8 mouse cellular contexts compared by ENCODE assay signal in genomic region chr4:141425484-141426479, GRCm38 (mm10). TPM values are rescaled to one million over a fixed set of nuclear protein-coding genes. Genes with fewer than 3 reads are reported as not detected.
DNase-seq lines count a peak whose midpoint lies in the region; ATAC-seq and TF ChIP-seq lines count a peak whose summit lies in the region.

No protein-coding gene starts in this region.

- peaks cover 23% of the 10 kb centered on the region for H3K27me3 ChIP-seq in E14TG2a.4 (ENCODE audit: insufficient read depth, low read length)
- H3K27me3 ChIP-seq in forebrain, embryonic 16.5 days (replicated peaks; ENCODE audit: control insufficient read depth, insufficient read depth, low read length): no peaks in the 10 kb centered on the region
- peaks cover 65% of the 10 kb centered on the region for H3K27me3 ChIP-seq in hindbrain, embryonic 10.5 days (ENCODE audit: insufficient read depth, poor library complexity, severe bottlenecking)
- peaks cover 19% of the 10 kb centered on the region; the same call in 1 of the 2 replicates for H3K27me3 ChIP-seq in liver, postnatal 0 days (ENCODE audit: insufficient read depth, low read length)

- peak overlapping the region; percentile 63 for H3K9ac ChIP-seq in forebrain, embryonic 16.5 days (replicated peaks; ENCODE audit: low read depth, low read length)
- H3K9ac ChIP-seq in liver, postnatal 0 days (replicated peaks): 0 out of 2 replicates have a peak overlapping the region, but pooled peaks have one; percentile 16

- TF ChIP-seq EP300 in liver, postnatal 0 days (IDR thresholded peaks at IDR 0.05; ENCODE audit: low read depth): no peak

- H3K4me2 ChIP-seq in forebrain, embryonic 16.5 days (ENCODE audit: low read length): peak overlapping the region; percentile 83
- H3K4me2 ChIP-seq in liver, postnatal 0 days (ENCODE audit: low read depth, low read length): peak overlapping the region; percentile 53

- peak overlapping the region; percentile 68 for H3K4me3 ChIP-seq in E14TG2a.4 (replicated peaks; ENCODE audit: low read length)
- peak overlapping the region; percentile 51 for H3K4me3 ChIP-seq in brown adipose tissue, adult 24 weeks (ENCODE audit: insufficient read depth, low read depth, low read length)
- peak overlapping the region; percentile 52 for H3K4me3 ChIP-seq in forebrain, embryonic 16.5 days (replicated peaks; ENCODE audit: low read length)
- H3K4me3 ChIP-seq in hindbrain, embryonic 10.5 days: peak overlapping the region; percentile 48
- H3K4me3 ChIP-seq in liver, postnatal 0 days (ENCODE audit: low read depth, low read length): peak overlapping the region; percentile 11; the same call in 1 of the 2 replicates

- ATAC-seq in forebrain, embryonic 16.5 days: peak; percentile 98
- peak; percentile 36; the same call in 1 of the 2 replicates for ATAC-seq in liver, postnatal 0 days

- no peak for TF ChIP-seq CTCF in E14TG2a.4 (conservative IDR thresholded peaks at IDR 0.05; ENCODE audit: low read length)
- TF ChIP-seq CTCF in liver, postnatal 0 days (IDR thresholded peaks at IDR 0.05; ENCODE audit: low read depth): no peak

- 5% methylated on average over 32 of the region's 36 CpGs for WGBS in forebrain, embryonic 16.5 days
- WGBS in hindbrain, embryonic 10.5 days: 4% methylated on average over 36 of the region's 36 CpGs
- WGBS in liver, postnatal 0 days (ENCODE audit: insufficient replicate concordance): 7% methylated on average over 32 of the region's 36 CpGs

- H3K27ac ChIP-seq in brown adipose tissue, adult 24 weeks (replicated peaks; ENCODE audit: low read depth, low read length): peak overlapping the region; percentile 23; the same call in 1 of the 2 replicates
- no peak overlapping the region for H3K27ac ChIP-seq in forebrain, embryonic 16.5 days (ENCODE audit: low read length)
- peak overlapping the region; percentile 25; the same call in 1 of the 2 replicates for H3K27ac ChIP-seq in hindbrain, embryonic 10.5 days
- no peak overlapping the region for H3K27ac ChIP-seq in liver, postnatal 0 days (ENCODE audit: low read depth)

- no peaks in the 10 kb centered on the region for H3K9me3 ChIP-seq in E14TG2a.4 (ENCODE audit: low read length)
- H3K9me3 ChIP-seq in forebrain, embryonic 16.5 days (ENCODE audit: control insufficient read depth, low read length): no peaks in the 10 kb centered on the region
- no peaks in the 10 kb centered on the region for H3K9me3 ChIP-seq in hindbrain, embryonic 10.5 days
- no peaks in the 10 kb centered on the region for H3K9me3 ChIP-seq in liver, postnatal 0 days (ENCODE audit: low read length)

- DNase-seq in hindbrain, embryonic 10.5 days (ENCODE audit: low spot score): peak; percentile 17
- peak; percentile 59 to 61 for DNase-seq in layer of hippocampus, adult 8-10 months (ENCODE audit: low spot score in 2 of 2)
- DNase-seq in liver, postnatal 0 days: no peak
- peak; percentile 18 for DNase-seq in retina, embryonic 14.5 days (ENCODE audit: low spot score)
- no peak for DNase-seq in ovary, adult 18-20 months (ENCODE audit: low spot score)

- no peaks in the 10 kb centered on the region for H3K36me3 ChIP-seq in E14TG2a.4 (ENCODE audit: insufficient read depth, low read length)
- no peaks in the 10 kb centered on the region for H3K36me3 ChIP-seq in forebrain, embryonic 16.5 days (ENCODE audit: control insufficient read depth, insufficient read depth)
- H3K36me3 ChIP-seq in hindbrain, embryonic 10.5 days: no peaks in the 10 kb centered on the region
- no peaks in the 10 kb centered on the region for H3K36me3 ChIP-seq in liver, postnatal 0 days (replicated peaks; ENCODE audit: insufficient read depth, low read length)

- peaks cover 44% of the 10 kb centered on the region for H3K4me1 ChIP-seq in E14TG2a.4 (replicated peaks; ENCODE audit: low read depth, low read length)
- no peaks in the 10 kb centered on the region; the same call in 1 of the 2 replicates for H3K4me1 ChIP-seq in brown adipose tissue, adult 24 weeks (ENCODE audit: control insufficient read depth, insufficient read depth, insufficient read length, low read length)
- peaks cover 12% of the 10 kb centered on the region for H3K4me1 ChIP-seq in forebrain, embryonic 16.5 days (replicated peaks; ENCODE audit: control insufficient read depth, insufficient read depth, low read length)
- peaks cover 33% of the 10 kb centered on the region for H3K4me1 ChIP-seq in hindbrain, embryonic 10.5 days (replicated peaks)
- H3K4me1 ChIP-seq in liver, postnatal 0 days (ENCODE audit: insufficient read depth): peaks cover 5% of the 10 kb centered on the region

RNA-seq across cellular contexts. Expression of gene Hspb7, which starts 5.2 kb away (rescaled TPM):
- polyA plus RNA-seq in brown adipose tissue, adult 24 weeks (2012; ENCODE audit: insufficient read depth, insufficient read length, missing spikeins): 3.5 and 3.8 TPM in 2 replicates
- polyA plus RNA-seq in forebrain, embryonic 16.5 days (2015; fragmentation: Nextera tagmentation; extraction: Ambion mirVana): not detected in 2 replicates
- not detected in 2 replicates for polyA plus RNA-seq in hindbrain, embryonic 10.5 days (2016; fragmentation: Nextera tagmentation; extraction: Ambion mirVana)
- total RNA-seq in layer of hippocampus, adult 8-10 months (2022): under 1 TPM in 1 of 4 experiments, not detected in 3; 0.33 TPM
- polyA plus RNA-seq in liver, postnatal 0 days (2015; fragmentation: Nextera tagmentation; extraction: Ambion mirVana): 0.04 and 0.49 TPM in 2 replicates

RNA-seq across cellular contexts. Expression of gene Clcnkb, which starts 10.0 kb away (rescaled TPM):
- polyA plus RNA-seq in brown adipose tissue, adult 24 weeks (2012; ENCODE audit: insufficient read depth, insufficient read length, missing spikeins): not detected in 2 replicates
- 0.10 TPM in 1 of 2 replicates, not detected in the other for polyA plus RNA-seq in forebrain, embryonic 16.5 days (2015; fragmentation: Nextera tagmentation; extraction: Ambion mirVana)
- 0.11 TPM in 1 of 2 replicates, not detected in the other for polyA plus RNA-seq in hindbrain, embryonic 10.5 days (2016; fragmentation: Nextera tagmentation; extraction: Ambion mirVana)
- not detected for total RNA-seq in layer of hippocampus, adult 8-10 months (2022)
- polyA plus RNA-seq in liver, postnatal 0 days (2015; fragmentation: Nextera tagmentation; extraction: Ambion mirVana): not detected in 2 replicates

RNA-seq across cellular contexts. Expression of gene Srarp, which starts 10.1 kb away (rescaled TPM):
- not detected in 2 replicates for polyA plus RNA-seq in brown adipose tissue, adult 24 weeks (2012; ENCODE audit: insufficient read depth, insufficient read length, missing spikeins)
- not detected in 2 replicates for polyA plus RNA-seq in forebrain, embryonic 16.5 days (2015; fragmentation: Nextera tagmentation; extraction: Ambion mirVana)
- not detected in 2 replicates for polyA plus RNA-seq in hindbrain, embryonic 10.5 days (2016; fragmentation: Nextera tagmentation; extraction: Ambion mirVana)
- total RNA-seq in layer of hippocampus, adult 8-10 months (2022): 1 to 10 TPM; 3.4 to 4.9 (median 3.6) TPM
- polyA plus RNA-seq in liver, postnatal 0 days (2015; fragmentation: Nextera tagmentation; extraction: Ambion mirVana): not detected in 2 replicates

RNA-seq across cellular contexts. Expression of gene Zbtb17, which starts 18.7 kb away (rescaled TPM):
- polyA plus RNA-seq in brown adipose tissue, adult 24 weeks (2012; ENCODE audit: insufficient read depth, insufficient read length, missing spikeins): 5.1 and 7.9 TPM in 2 replicates
- 62.0 and 64.2 TPM in 2 replicates for polyA plus RNA-seq in forebrain, embryonic 16.5 days (2015; fragmentation: Nextera tagmentation; extraction: Ambion mirVana)
- polyA plus RNA-seq in hindbrain, embryonic 10.5 days (2016; fragmentation: Nextera tagmentation; extraction: Ambion mirVana): 52.6 and 60.8 TPM in 2 replicates
- total RNA-seq in layer of hippocampus, adult 8-10 months (2022): 10 to 100 TPM; 27.6 to 35.4 (median 30.4) TPM
- 4.6 and 5.5 TPM in 2 replicates for polyA plus RNA-seq in liver, postnatal 0 days (2015; fragmentation: Nextera tagmentation; extraction: Ambion mirVana)

RNA-seq across cellular contexts. Expression of gene Clcnka, which starts 27.3 kb away (rescaled TPM):
- not detected in 2 replicates for polyA plus RNA-seq in brown adipose tissue, adult 24 weeks (2012; ENCODE audit: insufficient read depth, insufficient read length, missing spikeins)
- not detected in 2 replicates for polyA plus RNA-seq in forebrain, embryonic 16.5 days (2015; fragmentation: Nextera tagmentation; extraction: Ambion mirVana)
- polyA plus RNA-seq in hindbrain, embryonic 10.5 days (2016; fragmentation: Nextera tagmentation; extraction: Ambion mirVana): 0.31 and 0.33 TPM in 2 replicates
- not detected for total RNA-seq in layer of hippocampus, adult 8-10 months (2022)
- not detected in 2 replicates for polyA plus RNA-seq in liver, postnatal 0 days (2015; fragmentation: Nextera tagmentation; extraction: Ambion mirVana)

Comparison
In these comparisons a context has a peak if more than half of its experiments do, and no peak if none do; other contexts are left out.
1. H3K4me3 ChIP-seq: peak in every context shown above with its lines; median percentile 68 in E14TG2a.4; 52 in forebrain, embryonic 16.5 days; 51 in brown adipose tissue, adult 24 weeks; 48 in hindbrain, embryonic 10.5 days; 11 in liver, postnatal 0 days.
2. H3K27ac ChIP-seq: peak in brown adipose tissue, adult 24 weeks (single experiment) and hindbrain, embryonic 10.5 days (single experiment); none in forebrain, embryonic 16.5 days (single experiment) and liver, postnatal 0 days (single experiment).
3. DNase-seq: peak in hindbrain, embryonic 10.5 days (single experiment), layer of hippocampus, adult 8-10 months (2 of 2) and retina, embryonic 14.5 days (single experiment); none in liver, postnatal 0 days (single experiment) and ovary, adult 18-20 months (single experiment).